21 mouse cellular contexts compared by ENCODE assay signal in genomic region chr12:90229062-90229461, GRCm38 (mm10).
DNase-seq lines count a peak whose midpoint lies in the region; ATAC-seq and TF ChIP-seq lines count a peak whose summit lies in the region.
"Had no signal": no experiment of that assay in that cellular context is flagged by ENCODE, and none has a peak within 500 bp of the region (broad histone marks: within the 10 kb centered on the region; RNA-seq: fewer than 3 reads in every experiment).

No protein-coding gene starts in this region.

- WGBS in hindbrain, embryonic 11.5 days, result 33% methylated on average over 2 of the region's 2 CpGs
- 24% methylated on average over 2 of the region's 2 CpGs for whole genome bisulfite sequencing in hindbrain, embryonic 13.5 days
- 28% methylated on average over 2 of the region's 2 CpGs for WGBS in kidney, postnatal 0 days

- no peak overlapping the region for H3K9ac ChIP-seq in hindbrain, embryonic 11.5 days (ENCODE audit: low read depth, low read length)
- H3K9ac ChIP-seq in hindbrain, embryonic 13.5 days, result no peak overlapping the region
- no peak overlapping the region for H3K9ac ChIP-seq in kidney, postnatal 0 days (ENCODE audit: low read depth, low read length)
- H3K9ac ChIP-seq: embryonic facial prominence, embryonic 13.5 days; forebrain, embryonic 12.5 days; hindbrain, embryonic 14.5 days had no signal

- peak; percentile 4 for DNase-seq in hindbrain, embryonic 11.5 days (ENCODE audit: low spot score)
- DNase-seq in kidney, postnatal 0 days (ENCODE audit: low spot score), result peak; percentile 42
- DNase-seq in kidney, adult 9 months, result no peak
- peak; percentile 53 for DNase-seq in embryo, embryonic 10.5 days (ENCODE audit: low spot score)
- DNase-seq in right cerebral cortex, postnatal 10 days (ENCODE audit: low spot score in 2 of 2), result no peak
- DNase-seq in spleen, adult 12 weeks (ENCODE audit: low spot score), result no peak
- DNase-seq: adrenal gland, postnatal 14 days; cerebellum, postnatal 14 days; gastrocnemius, postnatal 10 days; heart, adult 18-20 months; heart, postnatal 10 days; heart, postnatal 4 days had no signal

- no peak for TF ChIP-seq CTCF in kidney, postnatal 0 days (IDR thresholded peaks at IDR 0.05; ENCODE audit: low read depth)

- H3K4me3 ChIP-seq in hindbrain, embryonic 11.5 days (ENCODE audit: low read depth, low read length), result no peak overlapping the region
- no peak overlapping the region for H3K4me3 ChIP-seq in hindbrain, embryonic 13.5 days
- H3K4me3 ChIP-seq in kidney, postnatal 0 days (replicated peaks; ENCODE audit: low read depth, low read length), result no peak overlapping the region
- H3K4me3 ChIP-seq: embryonic facial prominence, embryonic 13.5 days; forebrain, embryonic 12.5 days; heart, embryonic 10.5 days had no signal

- no peak for ATAC-seq in hindbrain, embryonic 11.5 days (ENCODE audit: low FRiP score)
- ATAC-seq in hindbrain, embryonic 13.5 days (ENCODE audit: low FRiP score), result no peak
- ATAC-seq in kidney, postnatal 0 days (replicated peaks; ENCODE audit: low FRiP score, low read depth), result no peak
- ATAC-seq: activated CD4-positive, CD25-positive, alpha-beta regulatory T cell, adult 4 months; forebrain, embryonic 16.5 days; Patski had no signal

- H3K9me3 ChIP-seq in hindbrain, embryonic 11.5 days (ENCODE audit: control insufficient read depth, low read length), result no peaks in the 10 kb centered on the region
- no peaks in the 10 kb centered on the region for H3K9me3 ChIP-seq in hindbrain, embryonic 13.5 days
- H3K9me3 ChIP-seq in kidney, postnatal 0 days (replicated peaks; ENCODE audit: low read length), result no peaks in the 10 kb centered on the region
- H3K9me3 ChIP-seq: embryonic facial prominence, embryonic 13.5 days; forebrain, embryonic 12.5 days; heart, embryonic 10.5 days had no signal

- H3K27me3 ChIP-seq in hindbrain, embryonic 11.5 days (ENCODE audit: control insufficient read depth, insufficient read depth, low read length), result no peaks in the 10 kb centered on the region; the same call in 1 of the 2 replicates
- peaks cover 17% of the 10 kb centered on the region; the same call in 1 of the 2 replicates for H3K27me3 ChIP-seq in hindbrain, embryonic 13.5 days
- no peaks in the 10 kb centered on the region for H3K27me3 ChIP-seq in kidney, postnatal 0 days (ENCODE audit: insufficient read depth, low read length)
- H3K27me3 ChIP-seq: CH12.LX; embryonic facial prominence, embryonic 13.5 days; forebrain, embryonic 12.5 days had no signal

- H3K27ac ChIP-seq in hindbrain, embryonic 11.5 days (ENCODE audit: low read depth, low read length), result no peak overlapping the region
- H3K27ac ChIP-seq in hindbrain, embryonic 13.5 days, result no peak overlapping the region
- H3K27ac ChIP-seq in kidney, postnatal 0 days, result no peak overlapping the region
- H3K27ac ChIP-seq: embryonic facial prominence, embryonic 13.5 days; forebrain, embryonic 12.5 days; heart, embryonic 10.5 days; hindbrain, embryonic 14.5 days had no signal

- no peaks in the 10 kb centered on the region for H3K4me1 ChIP-seq in hindbrain, embryonic 11.5 days (replicated peaks; ENCODE audit: control insufficient read depth, insufficient read depth, low read length)
- H3K4me1 ChIP-seq in hindbrain, embryonic 13.5 days (replicated peaks), result no peaks in the 10 kb centered on the region
- no peaks in the 10 kb centered on the region for H3K4me1 ChIP-seq in kidney, postnatal 0 days (replicated peaks; ENCODE audit: insufficient read depth, low read length)
- H3K4me1 ChIP-seq: embryonic facial prominence, embryonic 13.5 days; forebrain, embryonic 12.5 days; heart, embryonic 10.5 days had no signal

- H3K4me2 ChIP-seq in hindbrain, embryonic 11.5 days (replicated peaks; ENCODE audit: low read depth, low read length), result no peak overlapping the region
- no peak overlapping the region for H3K4me2 ChIP-seq in hindbrain, embryonic 13.5 days
- no peak overlapping the region for H3K4me2 ChIP-seq in kidney, postnatal 0 days (ENCODE audit: low read length)
- H3K4me2 ChIP-seq: embryonic facial prominence, embryonic 13.5 days; forebrain, embryonic 12.5 days; hindbrain, embryonic 14.5 days had no signal

- no peaks in the 10 kb centered on the region for H3K36me3 ChIP-seq in hindbrain, embryonic 11.5 days (ENCODE audit: control insufficient read depth, insufficient read depth, low read length)
- H3K36me3 ChIP-seq in hindbrain, embryonic 13.5 days, result no peaks in the 10 kb centered on the region
- no peaks in the 10 kb centered on the region for H3K36me3 ChIP-seq in kidney, postnatal 0 days (ENCODE audit: insufficient read depth, low read length)
- H3K36me3 ChIP-seq: embryonic facial prominence, embryonic 13.5 days; forebrain, embryonic 12.5 days; heart, embryonic 10.5 days had no signal

Comparison
In these comparisons a context has a peak if more than half of its experiments do, and no peak if none do; other contexts are left out.
1. DNase-seq: peak in hindbrain, embryonic 11.5 days (single experiment), kidney, postnatal 0 days (single experiment) and embryo, embryonic 10.5 days (single experiment); none in kidney, adult 9 months (single experiment), right cerebral cortex, postnatal 10 days (0 of 2) and spleen, adult 12 weeks (single experiment).